Mouse (Mus musculus) neural tube, embryonic 14.5 days (tissue): ENCODE results near the gene Klhdc4. TPM values are rescaled to one million over a fixed set of nuclear protein-coding genes. Genes with fewer than 3 reads are reported as not detected.

Source experiments
- ATAC-seq: fragments of 200-750 bp; cut with Nextera tagmentation; 2 replicates; pipeline ENCODE4 v1.8.0; 2017; ENCODE audit warnings: low read depth, mild to moderate bottlenecking, moderate TSS enrichment, moderate library complexity
- H3K27ac ChIP-seq: fragments of 300-500 bp; sonication (generic); 2 replicates; pipeline ENCODE4 v1.5.1; 2014; ENCODE audit warnings: low read depth, mild to moderate bottlenecking, control low read depth, low read length, moderate library complexity, mixed read lengths
- H3K27me3 ChIP-seq: fragments of 300-500 bp; sonication (generic); 2 replicates; pipeline ENCODE4 v1.6.1; 2014; ENCODE audit warnings: low read length; ENCODE audit not compliant: control insufficient read depth, insufficient read depth
- H3K36me3 ChIP-seq: fragments of 300-500 bp; sonication (generic); 2 replicates; pipeline ENCODE4 v1.6.1; 2014; ENCODE audit warnings: low read length, mixed read lengths; ENCODE audit not compliant: control insufficient read depth, insufficient read depth
- H3K4me1 ChIP-seq: fragments of 300-500 bp; sonication (generic); 2 replicates; pipeline ENCODE4 v1.6.1; 2014; ENCODE audit warnings: low read length; ENCODE audit not compliant: control insufficient read depth, insufficient read depth
- H3K4me2 ChIP-seq: fragments of 300-500 bp; sonication (generic); 2 replicates; pipeline ENCODE4 v1.6.1; 2014; ENCODE audit warnings: mild to moderate bottlenecking, low read depth, low read length, control low read depth
- H3K4me3 ChIP-seq: fragments of 300-500 bp; sonication (generic); 2 replicates; pipeline ENCODE4 v1.5.1; 2014; ENCODE audit warnings: low read depth, low read length, control low read depth, mixed read lengths
- H3K9ac ChIP-seq: fragments of 300-500 bp; sonication (generic); replicated peaks from 2 replicates; pipeline ENCODE4 v1.6.1; 2014; ENCODE audit warnings: low read depth, mild to moderate bottlenecking, control low read depth, low read length, mixed read lengths
- H3K9me3 ChIP-seq: fragments of 300-500 bp; sonication (generic); 2 replicates; pipeline ENCODE4 v1.6.1; 2016; ENCODE audit warnings: low read length; ENCODE audit not compliant: control insufficient read depth
- WGBS: fragments of 180-500 bp; shearing (Covaris S2); extraction: QIAGEN DNeasy Blood & Tissue Kit; methylation state at CpG from one replicate; pipeline ENCODE4 v1.1.7; 2014; 5-methylcytosine and 5-hydroxymethylcytosine counted together
- polyA plus RNA-seq: library from polyadenylated mRNA; unstranded; fragments of >200 nt; fragmentation: Nextera tagmentation; extraction: Ambion mirVana; gene quantifications from 2 replicates; pipeline ENCODE4 v1.2.1, GENCODE M21; 2014

The Klhdc4 gene
- polyA plus RNA-seq, 1 experiment from 2014 or later, result 43.7 TPM

DNA sequence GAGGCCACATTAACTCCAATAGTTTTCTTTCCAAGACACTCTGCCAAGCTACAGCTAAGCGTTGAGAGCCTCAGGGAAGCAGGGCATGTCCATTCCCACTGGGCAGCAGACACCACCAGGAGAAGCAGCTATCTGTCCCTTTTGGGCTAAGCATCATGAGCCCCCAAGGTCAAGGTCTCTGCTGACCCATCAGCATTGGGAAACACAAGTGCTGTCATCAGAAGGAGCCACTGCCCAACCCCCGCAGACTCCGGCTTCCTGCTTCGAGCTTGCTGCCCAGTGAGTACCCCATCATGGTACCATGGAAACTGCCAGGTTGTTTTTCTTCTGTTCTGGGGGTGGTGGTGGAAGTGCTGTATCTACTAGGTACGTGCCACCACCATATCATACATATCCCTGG lies 38.8 kb upstream of the Klhdc4 start:
- Histone ChIP-seq H3K36me3 (no peaks in the 10 kb centered on the region), H3K4me3 (no peak overlapping the region), H3K27me3 (no peaks in the 10 kb centered on the region), H3K4me1 (peaks cover 7% of the 10 kb centered on the region; the same call in 1 of the 2 replicates), H3K27ac (no peak overlapping the region), H3K4me2 (no peak overlapping the region), H3K9ac (no peak overlapping the region), H3K9me3 (no peaks in the 10 kb centered on the region)
- WGBS, result 89% methylated on average over 5 of the region's 5 CpGs
- no peak for ATAC-seq

DNA sequence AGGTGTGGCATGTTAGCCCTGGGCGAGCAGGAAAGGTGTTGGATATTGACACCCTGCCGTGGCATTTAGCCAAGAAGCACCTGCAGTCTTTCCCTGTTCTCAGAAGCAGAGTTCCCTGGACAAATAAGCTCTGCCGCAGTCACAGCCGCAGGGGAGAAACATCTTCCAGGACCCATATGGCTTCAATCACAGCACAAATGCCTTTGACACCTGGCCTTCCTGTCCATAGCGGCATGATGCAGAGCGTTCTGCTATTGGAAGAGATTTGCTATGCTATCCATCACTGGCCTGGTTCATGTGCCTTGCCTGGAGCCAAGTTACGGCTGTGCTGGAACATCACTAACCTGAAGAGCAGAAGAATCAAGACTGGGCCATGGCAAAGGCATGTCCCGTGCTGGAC lies 36.0 kb upstream of the Klhdc4 start:
- no peaks in the 10 kb centered on the region for H3K9me3 ChIP-seq
- no peak overlapping the region for H3K4me2 ChIP-seq
- no peaks in the 10 kb centered on the region for H3K4me1 ChIP-seq
- no peak overlapping the region for H3K27ac ChIP-seq
- H3K36me3 ChIP-seq, result no peaks in the 10 kb centered on the region
- no peaks in the 10 kb centered on the region for H3K27me3 ChIP-seq
- no peak overlapping the region for H3K4me3 ChIP-seq
- ATAC-seq, result no peak
- no peak overlapping the region for H3K9ac ChIP-seq
- 87% methylated on average over 8 of the region's 8 CpGs for WGBS

DNA sequence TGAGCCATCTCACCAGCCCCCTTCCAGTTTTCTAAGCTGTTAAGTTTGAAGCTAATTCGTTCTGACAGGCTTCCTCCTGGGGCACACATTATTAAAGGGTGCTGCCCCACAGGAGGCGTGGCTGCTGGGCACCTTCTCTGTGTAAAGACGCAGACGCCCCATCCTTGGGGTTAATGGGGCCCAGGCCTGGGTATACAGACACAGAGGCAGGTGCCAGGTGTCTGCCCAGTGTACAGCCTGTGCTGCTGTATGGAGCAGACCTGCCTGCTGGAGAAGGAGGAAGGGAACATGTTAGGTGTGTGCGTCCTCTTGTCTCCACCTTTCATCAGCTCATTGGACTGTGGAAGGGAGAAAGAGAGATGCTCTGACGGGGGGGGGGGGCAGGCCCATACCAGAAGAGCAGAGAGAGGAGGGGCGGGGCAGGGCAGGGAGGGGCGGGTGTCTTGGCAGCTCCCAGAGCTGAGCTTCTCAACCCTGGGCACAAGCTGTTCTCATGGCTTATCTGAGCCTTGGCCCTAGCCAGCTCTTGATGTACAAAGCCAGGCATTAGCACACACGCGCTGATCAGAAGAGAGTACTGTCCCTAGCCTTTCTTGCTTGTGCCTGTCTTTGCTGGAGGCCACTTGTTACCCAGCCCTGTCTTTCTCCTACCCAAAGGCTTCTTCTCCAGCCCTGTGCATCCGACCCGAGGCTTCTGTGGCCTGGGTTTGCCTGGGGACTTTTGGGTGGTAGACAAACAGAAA lies 32.6 kb upstream of the Klhdc4 start:
- H3K9ac ChIP-seq, result no peak overlapping the region
- no peaks in the 10 kb centered on the region for H3K9me3 ChIP-seq
- H3K4me2 ChIP-seq, result no peak overlapping the region
- no peak for ATAC-seq
- no peaks in the 10 kb centered on the region for H3K4me1 ChIP-seq
- no peaks in the 10 kb centered on the region for H3K27me3 ChIP-seq
- no peak overlapping the region for H3K4me3 ChIP-seq
- no peaks in the 10 kb centered on the region for H3K36me3 ChIP-seq
- H3K27ac ChIP-seq, result no peak overlapping the region
- WGBS, result 83% methylated on average over 10 of the region's 12 CpGs

DNA sequence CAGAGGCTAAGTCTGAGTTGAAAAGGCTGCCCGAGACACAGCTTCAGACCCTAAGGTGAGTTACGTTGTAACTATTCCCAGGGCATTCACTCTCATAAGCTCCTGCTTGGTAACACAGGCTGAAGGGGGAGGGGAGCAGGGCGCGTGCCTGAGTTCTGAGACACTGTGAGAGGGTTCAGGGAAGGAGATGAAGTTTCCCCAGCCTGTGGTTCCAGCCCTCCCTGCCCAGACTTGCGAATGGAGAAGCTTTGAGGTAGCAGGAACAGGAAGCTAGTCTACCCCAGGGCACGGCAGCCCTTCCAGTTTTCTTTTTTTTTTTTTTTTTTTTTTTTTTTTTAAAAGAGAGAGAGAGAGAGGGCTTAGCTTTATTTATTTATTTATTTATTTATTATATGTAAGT lies 31.9 kb upstream of the Klhdc4 start:
- Histone ChIP-seq H3K36me3 (no peaks in the 10 kb centered on the region), H3K9me3 (no peaks in the 10 kb centered on the region), H3K27me3 (no peaks in the 10 kb centered on the region), H3K4me3 (no peak overlapping the region), H3K27ac (no peak overlapping the region), H3K4me2 (no peak overlapping the region), H3K4me1 (no peaks in the 10 kb centered on the region), H3K9ac (no peak overlapping the region)
- 64% methylated on average over 6 of the region's 6 CpGs for WGBS
- ATAC-seq, result no peak

DNA sequence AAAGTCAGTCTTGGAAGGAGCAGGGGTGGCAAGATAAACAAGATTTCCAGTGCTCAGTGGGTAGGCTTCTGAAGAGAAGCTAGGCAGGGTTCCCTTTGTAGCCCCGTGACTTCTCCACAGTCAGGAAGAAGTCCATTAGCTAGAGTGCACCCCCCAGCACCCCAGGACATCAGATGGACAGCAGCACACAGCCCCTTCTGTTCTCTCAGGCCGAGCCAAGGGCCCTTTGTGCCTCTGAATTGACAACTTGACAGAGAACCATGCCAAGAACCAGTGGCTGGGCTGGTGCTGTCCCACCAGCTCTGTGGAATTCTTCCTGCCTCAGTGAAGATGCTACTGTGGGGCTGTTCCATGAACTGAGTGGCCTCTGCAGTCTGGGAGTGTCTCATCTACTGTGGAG lies 28.4 kb upstream of the Klhdc4 start:
- Histone ChIP-seq H3K9me3 (no peaks in the 10 kb centered on the region), H3K27ac (no peak overlapping the region), H3K27me3 (no peaks in the 10 kb centered on the region), H3K4me3 (no peak overlapping the region), H3K36me3 (no peaks in the 10 kb centered on the region), H3K4me2 (no peak overlapping the region), H3K4me1 (no peaks in the 10 kb centered on the region), H3K9ac (no peak overlapping the region)
- WGBS, result 65% methylated on average over 2 of the region's 2 CpGs
- ATAC-seq, result no peak

DNA sequence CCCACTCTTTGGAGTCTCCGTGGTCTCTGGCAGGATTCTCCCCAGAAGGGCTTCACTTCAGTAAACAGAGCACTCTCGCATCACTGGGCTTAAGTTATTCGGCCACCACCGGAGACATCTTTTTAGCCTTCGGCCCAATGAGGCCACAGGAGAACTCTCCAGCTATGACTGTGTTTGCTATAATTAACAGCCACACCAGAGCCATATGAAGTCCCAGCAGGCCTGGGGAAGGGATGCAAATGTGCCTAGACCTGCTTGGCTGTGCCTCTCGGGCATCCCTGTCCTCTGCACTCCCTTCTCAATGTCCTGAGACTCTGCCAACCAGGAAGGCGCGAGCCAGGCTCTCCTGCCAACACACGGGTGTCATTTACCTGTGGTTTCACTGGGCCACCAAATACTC lies 28.0 kb upstream of the Klhdc4 start:
- no peak overlapping the region for H3K4me3 ChIP-seq
- no peak overlapping the region for H3K27ac ChIP-seq
- H3K9ac ChIP-seq, result no peak overlapping the region
- 72% methylated on average over 9 of the region's 9 CpGs for WGBS
- no peak overlapping the region for H3K4me2 ChIP-seq
- no peak for ATAC-seq
- no peaks in the 10 kb centered on the region for H3K36me3 ChIP-seq
- H3K27me3 ChIP-seq, result no peaks in the 10 kb centered on the region
- H3K4me1 ChIP-seq, result no peaks in the 10 kb centered on the region
- H3K9me3 ChIP-seq, result no peaks in the 10 kb centered on the region

DNA sequence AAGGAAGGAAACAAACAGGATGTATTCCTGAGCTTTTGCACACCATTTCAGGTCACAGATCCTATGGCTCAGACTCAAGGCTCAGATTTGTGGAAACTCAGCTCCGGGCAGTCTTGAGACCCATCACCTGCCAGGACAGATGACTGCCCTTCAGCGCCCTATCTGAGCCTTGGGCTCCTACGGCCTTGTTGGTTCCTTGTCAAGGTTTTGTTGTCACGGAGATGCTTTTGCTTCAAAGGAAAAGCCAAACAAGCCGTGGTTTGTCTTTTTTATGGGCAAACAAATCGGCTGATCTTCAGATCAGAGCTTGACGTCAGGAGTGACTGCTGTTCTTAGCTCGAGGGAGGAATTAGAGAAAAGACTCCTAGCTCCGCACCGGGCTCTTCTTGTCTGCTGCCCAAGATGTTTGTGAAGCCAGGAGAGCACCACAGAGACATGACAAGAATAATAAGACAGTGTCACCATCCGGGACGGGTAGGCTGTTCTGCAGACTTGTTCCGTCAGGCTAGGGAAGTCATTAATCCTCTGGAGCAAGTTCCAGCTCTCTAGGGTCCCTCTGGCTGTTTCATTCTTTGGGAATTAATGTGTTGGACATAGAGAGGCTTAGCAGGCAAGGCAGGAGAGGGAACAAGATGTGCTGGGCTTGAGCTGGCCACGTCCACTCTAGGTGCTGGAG lies 26.8 kb upstream of the Klhdc4 start:
- H3K36me3 ChIP-seq, result no peaks in the 10 kb centered on the region
- no peaks in the 10 kb centered on the region for H3K9me3 ChIP-seq
- 78% methylated on average over 14 of the region's 14 CpGs for WGBS
- no peak overlapping the region for H3K4me2 ChIP-seq
- ATAC-seq, result no peak
- no peak overlapping the region for H3K27ac ChIP-seq
- no peaks in the 10 kb centered on the region for H3K4me1 ChIP-seq
- H3K9ac ChIP-seq, result no peak overlapping the region
- H3K4me3 ChIP-seq, result no peak overlapping the region
- H3K27me3 ChIP-seq, result no peaks in the 10 kb centered on the region

DNA sequence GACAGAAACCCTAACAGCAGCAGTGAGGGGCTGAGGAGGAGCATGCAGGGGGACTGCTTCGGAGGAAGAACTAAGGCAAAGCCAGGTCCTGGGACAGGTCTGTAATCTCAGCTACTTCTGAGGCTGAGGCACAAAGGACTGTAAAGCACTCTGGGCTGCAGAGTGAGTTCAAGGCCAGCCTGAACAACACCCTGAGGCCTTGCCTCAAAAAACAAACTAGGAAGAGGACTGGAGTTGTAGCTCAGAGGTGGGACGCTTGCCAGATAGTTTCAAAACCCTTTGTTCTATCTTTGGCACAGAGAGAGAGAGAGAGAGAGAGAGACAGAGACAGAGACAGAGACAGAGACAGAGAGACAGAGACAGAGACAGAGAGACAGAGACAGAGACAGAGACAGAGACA lies 24.2 kb upstream of the Klhdc4 start:
- 82% methylated on average over 2 of the region's 2 CpGs for WGBS
- no peaks in the 10 kb centered on the region for H3K27me3 ChIP-seq
- no peaks in the 10 kb centered on the region for H3K36me3 ChIP-seq
- no peak overlapping the region for H3K27ac ChIP-seq
- H3K9me3 ChIP-seq, result no peaks in the 10 kb centered on the region
- no peak overlapping the region for H3K4me3 ChIP-seq
- H3K4me2 ChIP-seq, result no peak overlapping the region
- no peak overlapping the region for H3K9ac ChIP-seq
- ATAC-seq, result no peak
- H3K4me1 ChIP-seq, result no peaks in the 10 kb centered on the region

DNA sequence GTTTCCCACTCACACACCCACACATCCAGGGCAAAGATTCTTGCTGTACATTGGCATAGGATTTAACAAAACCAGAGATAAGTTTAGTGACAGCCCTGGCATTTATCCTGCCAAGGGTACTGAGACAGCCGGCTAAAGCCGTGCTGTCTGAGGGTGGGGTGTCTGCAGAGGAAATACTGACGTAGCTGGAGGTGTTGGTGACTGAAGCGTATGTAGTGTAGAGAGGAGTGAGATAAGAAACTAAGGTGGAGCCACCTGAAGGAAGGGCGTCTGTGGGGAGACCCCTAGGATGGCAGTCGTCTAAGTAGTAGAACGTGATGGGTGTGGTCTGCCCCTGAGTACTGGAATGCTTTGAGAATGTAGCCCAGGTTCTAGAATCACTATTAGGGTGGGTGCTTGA lies 23.1 kb upstream of the Klhdc4 start:
- Histone ChIP-seq H3K4me3 (no peak overlapping the region), H3K4me1 (no peaks in the 10 kb centered on the region), H3K9ac (no peak overlapping the region), H3K27ac (no peak overlapping the region), H3K9me3 (no peaks in the 10 kb centered on the region), H3K27me3 (no peaks in the 10 kb centered on the region), H3K4me2 (no peak overlapping the region), H3K36me3 (no peaks in the 10 kb centered on the region)
- 76% methylated on average over 7 of the region's 7 CpGs for WGBS
- ATAC-seq, result no peak
